Mouse (Mus musculus) B cell, adult (primary cell): ENCODE results near the gene Ubald1. TPM values are rescaled to one million over a fixed set of nuclear protein-coding genes. Genes with fewer than 3 reads are reported as not detected.

Source experiments
- total RNA-seq: library from RNA; stranded (reverse); gene quantifications from 4 replicates; pipeline ENCODE4 v1.2.4, GENCODE M21; 2023; ENCODE audit not compliant: inconsistent age

The Ubald1 gene
- 173 to 195 TPM (median 185 TPM) in 4 replicates for total RNA-seq

DNA sequence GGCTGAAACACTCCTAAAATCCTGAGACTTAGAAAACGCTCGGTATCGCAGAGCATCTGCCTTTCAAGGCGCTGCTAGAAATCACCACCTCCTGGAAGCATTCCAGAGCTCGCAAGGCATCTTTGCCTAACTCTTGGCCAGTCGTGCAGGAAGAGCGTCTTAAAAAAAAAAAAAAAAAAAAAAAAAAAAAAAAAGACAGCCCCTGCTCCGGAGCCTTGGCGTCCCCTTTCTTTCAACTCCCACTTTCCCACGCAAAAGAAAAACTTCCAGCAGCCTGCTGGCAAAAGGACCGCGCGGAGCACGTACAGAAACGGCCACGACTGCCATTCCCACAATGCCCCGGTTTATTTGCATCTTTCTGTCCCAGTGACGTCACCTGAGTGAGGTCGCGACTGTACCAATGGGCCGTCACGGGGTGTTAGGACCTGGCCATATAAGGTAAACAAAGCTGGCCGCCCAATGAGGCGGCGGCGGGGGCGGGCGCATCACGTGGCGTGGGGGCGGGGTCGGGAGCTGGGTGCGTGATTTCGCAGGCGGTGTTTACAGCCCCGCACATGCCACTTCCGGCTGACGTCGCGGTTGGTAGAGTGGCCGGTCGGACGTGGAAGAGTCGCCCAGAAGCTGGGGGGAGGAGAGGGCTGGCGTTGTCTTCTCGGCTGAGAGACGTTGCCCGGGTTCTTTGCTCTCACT, at the start of gene Ubald1:
Gene Ubald1, minus strand, starts transcription at position 180 of the 690 bp plus-strand sequence.

DNA sequence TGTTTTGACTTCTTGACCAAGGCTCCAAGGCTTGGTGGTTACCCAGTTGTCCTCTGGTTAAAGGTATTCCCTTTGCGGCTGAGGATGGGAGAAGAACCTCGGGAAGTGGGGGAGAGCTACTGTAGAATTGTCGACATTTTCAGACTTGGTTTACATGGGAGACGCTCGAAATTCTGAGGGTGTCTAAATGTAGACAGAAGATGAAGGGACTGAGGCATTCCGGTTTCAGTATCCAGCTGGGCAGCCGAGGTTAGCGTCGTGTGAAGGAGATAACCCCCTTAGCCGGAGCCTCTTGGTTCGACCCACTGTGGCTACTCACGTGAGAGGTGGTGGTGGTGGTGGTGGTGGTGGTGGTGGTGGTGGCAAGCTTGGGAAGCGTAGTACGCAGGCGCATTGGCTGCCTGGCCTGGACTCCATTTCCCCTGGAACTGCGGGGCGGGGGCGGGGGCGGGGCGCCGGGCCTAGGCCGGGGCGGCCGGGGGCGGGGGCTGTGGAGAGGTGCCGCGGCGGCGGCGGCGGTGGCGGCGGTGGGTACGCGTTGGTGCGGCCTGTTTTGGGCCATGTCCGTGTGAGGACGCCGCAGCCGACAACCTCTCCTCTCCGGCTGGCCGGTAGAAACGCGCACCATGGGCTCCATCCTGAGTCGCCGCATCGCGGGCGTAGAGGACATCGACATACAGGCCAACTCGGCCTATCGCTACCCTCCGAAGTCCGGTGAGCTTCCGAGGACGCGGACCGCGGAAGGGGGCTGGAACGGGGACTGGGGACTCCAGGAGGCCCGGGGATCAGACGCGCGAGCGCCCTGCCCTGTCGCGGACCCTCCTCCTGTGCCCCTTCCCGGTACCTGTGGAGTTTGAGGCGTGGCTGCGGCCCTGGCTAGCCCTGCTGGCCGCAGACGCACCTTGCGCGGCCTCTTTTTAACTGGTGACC, 5.9 kb upstream of the Ubald1 start, which contains the start of gene Mgrn1:
Gene Mgrn1, plus strand, starts transcription at position 490 of the 930 bp plus-strand sequence.

DNA sequence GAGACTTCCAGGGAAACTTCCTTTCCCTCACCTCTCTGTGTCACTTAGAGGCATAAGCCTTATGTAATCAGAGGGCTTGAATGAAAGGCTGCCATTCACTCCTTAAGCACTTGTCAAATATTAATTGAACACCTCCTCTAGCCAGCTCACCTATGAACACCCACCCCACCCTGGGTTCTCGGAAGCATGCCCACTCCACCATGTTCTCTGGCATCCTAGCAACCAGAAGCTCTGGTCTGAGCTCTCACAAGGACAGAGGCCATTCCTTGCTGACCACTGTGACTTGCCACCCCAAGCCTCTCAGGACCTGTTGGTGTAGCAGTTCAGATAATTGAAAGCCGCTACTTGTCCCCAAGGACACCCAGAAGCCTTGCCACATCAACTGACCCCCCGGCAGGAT, 44.9 kb downstream of the Ubald1 start, which contains the start of gene 4930562C15Rik:
Gene 4930562C15Rik, plus strand, starts transcription at position 226 of the 400 bp plus-strand sequence.

Other genes with a start within 250 kb of the Ubald1 start
- gene Vasn, start 240.4 kb downstream of the Ubald1 start, total RNA-seq: 0.63 to 2.5 TPM (median 0.81 TPM) in 3 of 4 replicates, not detected in the other
- 30.1 to 34.1 TPM (median 31.9 TPM) in 4 replicates for gene Dnaja3, start 240.3 kb downstream of the Ubald1 start, total RNA-seq
- gene Coro7, start 200.5 kb downstream of the Ubald1 start, total RNA-seq: 202 to 234 TPM (median 210 TPM) in 4 replicates
- gene Nmral1, start 161.0 kb downstream of the Ubald1 start, total RNA-seq: 10.6 to 12.9 TPM (median 11.6 TPM) in 4 replicates
- 47.7 to 55.4 TPM (median 53.2 TPM) in 4 replicates for gene Hmox2, start 154.0 kb downstream of the Ubald1 start, total RNA-seq
- 54.2 to 63.9 TPM (median 60.2 TPM) in 4 replicates for gene Cdip1, start 90.0 kb downstream of the Ubald1 start, total RNA-seq
- gene 4930562C15Rik, start 44.9 kb downstream of the Ubald1 start, total RNA-seq: not detected in 4 replicates
- gene Mgrn1, start 5.9 kb upstream of the Ubald1 start, total RNA-seq: 138 to 157 TPM (median 152 TPM) in 4 replicates
- 45.2 to 47.4 TPM (median 46.1 TPM) in 4 replicates for gene Nudt16l1, start 58.4 kb upstream of the Ubald1 start, total RNA-seq
- gene Anks3, start 83.9 kb upstream of the Ubald1 start, total RNA-seq: 78.8 to 99.2 TPM (median 87.6 TPM) in 4 replicates
- not detected in 4 replicates for gene Sept12, start 117.5 kb upstream of the Ubald1 start, total RNA-seq
- not detected in 4 replicates for gene Smim22, start 127.0 kb upstream of the Ubald1 start, total RNA-seq
- 103 to 117 TPM (median 113 TPM) in 4 replicates for gene Rogdi, start 133.2 kb upstream of the Ubald1 start, total RNA-seq
- 147 to 149 TPM (median 149 TPM) in 4 replicates for gene Glyr1, start 169.5 kb upstream of the Ubald1 start, total RNA-seq
- gene Ubn1, start 169.7 kb upstream of the Ubald1 start, total RNA-seq: 75.6 to 88.8 TPM (median 81.9 TPM) in 4 replicates